In the genomic region with DNA sequence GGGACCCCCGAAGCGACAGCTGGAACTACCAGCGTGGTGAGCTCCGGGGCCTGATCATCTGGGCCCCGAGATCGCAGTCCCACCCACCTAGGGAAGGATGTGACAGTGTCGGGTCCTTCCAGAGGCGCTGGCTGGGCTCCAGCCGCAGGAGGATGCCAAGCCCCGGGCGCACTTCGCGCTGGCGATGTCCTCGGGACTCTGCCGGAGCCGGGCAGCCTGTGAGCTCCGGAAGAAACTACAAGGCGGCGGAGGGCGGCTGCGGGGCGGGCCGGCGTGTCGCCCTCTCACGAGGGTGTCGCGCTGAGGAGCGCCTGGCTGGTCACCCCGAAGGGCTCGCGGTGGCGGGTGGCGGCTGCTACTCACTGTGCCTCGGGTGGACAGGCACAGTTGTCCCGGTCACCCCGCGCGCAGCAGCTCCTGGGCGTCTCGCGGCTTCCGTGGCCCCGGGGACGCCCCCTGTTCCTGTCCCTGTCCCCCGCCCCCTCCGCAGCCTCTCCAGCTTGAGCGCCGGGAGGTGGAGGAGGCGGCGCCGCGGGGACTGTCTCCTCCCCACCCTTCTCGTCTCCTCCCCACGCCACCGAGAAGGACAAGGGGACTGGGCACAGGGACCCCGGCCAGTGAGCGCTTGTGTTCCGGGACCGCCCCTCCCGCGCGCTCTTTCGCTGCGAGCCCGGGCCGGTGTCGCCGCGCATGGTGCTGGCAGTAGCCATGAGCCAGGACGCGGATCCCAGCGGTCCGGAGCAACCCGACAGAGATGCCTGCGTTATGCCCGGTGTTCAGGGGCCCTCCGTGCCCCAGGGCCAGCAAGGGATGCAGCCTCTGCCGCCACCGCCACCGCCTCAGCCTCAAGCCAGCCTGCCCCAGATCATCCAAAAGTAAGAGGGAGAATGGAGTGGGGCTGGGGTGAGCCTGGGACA, we compare ENCODE assay signal across 8 mouse cellular contexts. TPM values are rescaled to one million over a fixed set of nuclear protein-coding genes. Genes with fewer than 3 reads are reported as not detected.
DNase-seq lines count a peak whose midpoint lies in the region; ATAC-seq and TF ChIP-seq lines count a peak whose summit lies in the region.

Gene Rbm20, plus strand, starts transcription at position 589 of the 917 bp plus-strand sequence.

- no peaks in the 10 kb centered on the region for H3K4me1 ChIP-seq in lung, adult 2 months (ENCODE audit: control insufficient read depth, insufficient read depth, low read length)
- H3K4me1 ChIP-seq in brown adipose tissue, adult 24 weeks (ENCODE audit: control insufficient read depth, insufficient read depth, insufficient read length, low read length): peaks cover 5% of the 10 kb centered on the region; the same call in 1 of the 2 replicates
- peaks cover 23% of the 10 kb centered on the region for H3K4me1 ChIP-seq in hindbrain, embryonic 13.5 days (replicated peaks)
- H3K4me1 ChIP-seq in limb, embryonic 12.5 days (replicated peaks): peaks cover 14% of the 10 kb centered on the region; the same call in 1 of the 2 replicates
- peaks cover 16% of the 10 kb centered on the region for H3K4me1 ChIP-seq in midbrain, embryonic 15.5 days

- no peaks in the 10 kb centered on the region for H3K36me3 ChIP-seq in hindbrain, embryonic 13.5 days
- no peaks in the 10 kb centered on the region for H3K36me3 ChIP-seq in limb, embryonic 12.5 days
- H3K36me3 ChIP-seq in midbrain, embryonic 15.5 days (replicated peaks): no peaks in the 10 kb centered on the region

- DNase-seq in lung, adult 2 months: peak; percentile 15
- no peak for DNase-seq in lung, adult 18-20 months
- DNase-seq in gastrocnemius, adult 8-10 months (ENCODE audit: low spot score in 2 of 2): peak; percentile 50 to 61
- DNase-seq in thymus, postnatal 14 days: peak; percentile 43

- peak within 1 kb of the TSS; percentile 99 for H3K4me2 ChIP-seq in hindbrain, embryonic 13.5 days
- H3K4me2 ChIP-seq in limb, embryonic 12.5 days: peak within 1 kb of the TSS; percentile 100
- H3K4me2 ChIP-seq in midbrain, embryonic 15.5 days: peak within 1 kb of the TSS; percentile 100

- ATAC-seq in hindbrain, embryonic 13.5 days (ENCODE audit: low FRiP score): peak; percentile 78
- peak; percentile 69; the same call in 1 of the 2 replicates for ATAC-seq in limb, embryonic 12.5 days (ENCODE audit: insufficient number of reproducible peaks, insufficient read depth, low FRiP score, low TSS enrichment, low read depth)
- peak; percentile 83 for ATAC-seq in midbrain, embryonic 15.5 days (replicated peaks)

- peak within 1 kb of the TSS; percentile 75 for H3K9ac ChIP-seq in hindbrain, embryonic 13.5 days
- H3K9ac ChIP-seq in limb, embryonic 12.5 days (replicated peaks): peak within 1 kb of the TSS; percentile 68
- peak within 1 kb of the TSS; percentile 49 for H3K9ac ChIP-seq in midbrain, embryonic 15.5 days

- H3K4me3 ChIP-seq in lung, adult 2 months (replicated peaks; ENCODE audit: extremely low read depth, low read depth, low read length): peak within 1 kb of the TSS; percentile 44
- peak within 1 kb of the TSS; percentile 51 for H3K4me3 ChIP-seq in brown adipose tissue, adult 24 weeks (ENCODE audit: insufficient read depth, low read depth, low read length)
- peak within 1 kb of the TSS; percentile 62 for H3K4me3 ChIP-seq in hindbrain, embryonic 13.5 days
- H3K4me3 ChIP-seq in limb, embryonic 12.5 days (replicated peaks): peak within 1 kb of the TSS; percentile 64
- peak within 1 kb of the TSS; percentile 64 for H3K4me3 ChIP-seq in midbrain, embryonic 15.5 days

- no peak for TF ChIP-seq CTCF in lung, adult 2 months (IDR thresholded peaks at IDR 0.05; ENCODE audit: insufficient read depth, low read length)

- 2% methylated on average over 82 of the region's 82 CpGs for WGBS in lung, adult 2 months
- under 1% methylated on average over 68 of the region's 82 CpGs for WGBS in hindbrain, embryonic 13.5 days
- WGBS in limb, embryonic 12.5 days: under 1% methylated on average over 82 of the region's 82 CpGs
- WGBS in midbrain, embryonic 15.5 days: under 1% methylated on average over 80 of the region's 82 CpGs

- H3K9me3 ChIP-seq in hindbrain, embryonic 13.5 days: no peaks in the 10 kb centered on the region
- H3K9me3 ChIP-seq in limb, embryonic 12.5 days: no peaks in the 10 kb centered on the region
- H3K9me3 ChIP-seq in midbrain, embryonic 15.5 days: no peaks in the 10 kb centered on the region

- no peak for TF ChIP-seq POLR2A in lung, adult 2 months (IDR thresholded peaks at IDR 0.05; ENCODE audit: borderline replicate concordance, extremely low read depth, low read depth, low read length)

- H3K27me3 ChIP-seq in hindbrain, embryonic 13.5 days: peaks cover 62% of the 10 kb centered on the region
- H3K27me3 ChIP-seq in limb, embryonic 12.5 days: peaks cover 70% of the 10 kb centered on the region
- peaks cover 51% of the 10 kb centered on the region for H3K27me3 ChIP-seq in midbrain, embryonic 15.5 days (replicated peaks)

- no peak within 1 kb of the TSS for H3K27ac ChIP-seq in brown adipose tissue, adult 24 weeks (replicated peaks; ENCODE audit: low read depth, low read length)
- H3K27ac ChIP-seq in hindbrain, embryonic 13.5 days: no peak within 1 kb of the TSS
- peak within 1 kb of the TSS; percentile 45; the same call in 1 of the 2 replicates for H3K27ac ChIP-seq in limb, embryonic 12.5 days
- no peak within 1 kb of the TSS for H3K27ac ChIP-seq in midbrain, embryonic 15.5 days

RNA-seq across cellular contexts. Expression of gene Rbm20, which starts in this region (rescaled TPM):
- 2.5 and 3.8 TPM in 2 replicates for polyA plus RNA-seq in lung, adult 2 months (2012; rRNA removed)
- 0.71 and 1.5 TPM in 2 replicates for polyA plus RNA-seq in brown adipose tissue, adult 24 weeks (2012; ENCODE audit: insufficient read depth, insufficient read length, missing spikeins)
- 10 to 100 TPM; 70.2 to 89.8 (median 84.0) TPM for total RNA-seq in gastrocnemius, adult 8-10 months (2022)
- polyA plus RNA-seq in hindbrain, embryonic 13.5 days (2015; fragmentation: Nextera tagmentation; extraction: Ambion mirVana): 0.51 and 0.70 TPM in 2 replicates
- polyA plus RNA-seq in limb, embryonic 12.5 days (2016; fragmentation: Nextera tagmentation; extraction: Ambion mirVana): 4.3 and 5.1 TPM in 2 replicates
- polyA plus RNA-seq in midbrain, embryonic 15.5 days (2015; fragmentation: Nextera tagmentation; extraction: Ambion mirVana): 0.87 and 1.0 TPM in 2 replicates

Comparison
In these comparisons a context has a peak if more than half of its experiments do, and no peak if none do; other contexts are left out.
1. DNase-seq: peak in lung, adult 2 months (single experiment), gastrocnemius, adult 8-10 months (2 of 2) and thymus, postnatal 14 days (single experiment); none in lung, adult 18-20 months (0 of 2).
2. Peak in ATAC-seq, H3K4me3 ChIP-seq, H3K9ac ChIP-seq and H3K4me2 ChIP-seq in hindbrain, embryonic 13.5 days; RNA of the gene not detected or under 1 TPM.
3. Peak in every context shown above with its lines, with median percentiles within 50 percentile points of each other: H3K4me3 ChIP-seq, ATAC-seq, H3K4me2 ChIP-seq and H3K9ac ChIP-seq.